Mouse (Mus musculus) heart, adult 2 months (tissue): ENCODE data around the gene Rora. TPM values are rescaled to one million over a fixed set of nuclear protein-coding genes. Genes with fewer than 3 reads are reported as not detected.
A peak's percentile ranks its signal among the peaks of the same experiment; 100 is the strongest.

Experiments
- DNase-seq, 2 experiments: peaks; one replicate each; pipeline ENCODE4 v3.0.0; 2021
- H3K27ac ChIP-seq: fragments of 200-600 bp; 2 replicates; pipeline ENCODE4 v1.8.1; 2022
- H3K27me3 ChIP-seq: fragments of 200-500 bp; 2 replicates; pipeline ENCODE4 v1.6.1; 2012; ENCODE audit warnings: mild to moderate bottlenecking, low read length, inconsistent platforms, mixed read lengths; ENCODE audit not compliant: control insufficient read depth, insufficient read depth
- H3K36me3 ChIP-seq: fragments of 200-500 bp; 2 replicates; pipeline ENCODE4 v1.6.1; 2012; ENCODE audit warnings: low read length, inconsistent platforms; ENCODE audit not compliant: control insufficient read depth, insufficient read depth
- H3K4me1 ChIP-seq: fragments of 200-500 bp; 2 replicates; pipeline ENCODE4 v1.6.1; 2011; ENCODE audit warnings: low read length; ENCODE audit not compliant: control insufficient read depth, insufficient read depth
- H3K4me3 ChIP-seq: fragments of 200-600 bp; 2 replicates; pipeline ENCODE4 v1.8.1; 2022
- H3K79me2 ChIP-seq: fragments of 200-500 bp; replicated peaks from 2 replicates; pipeline ENCODE4 v1.6.1; 2012; ENCODE audit warnings: mild to moderate bottlenecking, inconsistent platforms, low read length, moderate library complexity, mixed read lengths; ENCODE audit not compliant: control insufficient read depth, insufficient read depth
- H3K9ac ChIP-seq: fragments of 200-500 bp; 2 replicates; pipeline ENCODE4 v1.6.1; 2012; ENCODE audit warnings: low read depth, mild to moderate bottlenecking, control low read depth, inconsistent platforms, low read length, mixed read lengths
- CTCF ChIP-seq: fragments of 200-600 bp; IDR thresholded peaks from 2 replicates; pipeline ENCODE4 v1.8.1; 2022; ENCODE audit warnings: antibody characterized with exemption, mild to moderate bottlenecking, moderate library complexity
- EP300 ChIP-seq: fragments of 200-500 bp; IDR thresholded peaks from 2 replicates; pipeline ENCODE4 v1.6.1; 2011; ENCODE audit warnings: low read depth, low read length, control low read depth; ENCODE audit not compliant: insufficient read depth
- POLR2A ChIP-seq: fragments of 200-500 bp; IDR thresholded peaks from 2 replicates; pipeline ENCODE4 v1.6.1; 2011; ENCODE audit warnings: mild to moderate bottlenecking, low read depth, low read length, control low read depth; ENCODE audit not compliant: insufficient read depth
- WGBS: fragments of 180-500 bp; shearing (Covaris S2); methylation state at CpG from one replicate; pipeline ENCODE4 v1.1.7; 2018; 5-methylcytosine and 5-hydroxymethylcytosine counted together
- intact Hi-C: fragments of 180-260 bp; cut with DNase I; formaldehyde crosslinking; loops from one replicate; pipeline ENCODE4 v1.15.1; 2025
- polyA plus RNA-seq: library from polyadenylated mRNA; depleted of rRNA; stranded (reverse); fragments of >200 nt; gene quantifications from 2 replicates; pipeline ENCODE4 v1.2.3, GENCODE M21; 2012
- total RNA-seq, 2 experiments: library from RNA; stranded (reverse); gene quantifications; 2 replicates each; pipeline ENCODE4 v1.2.3; 2021

The Rora gene
- total and polyA plus RNA-seq, 3 experiments: 6.7 to 28.9 (median 21.6) TPM

GRCm38 (mm10) chr9:69243626-69244025 is 590.0 kb downstream of the Rora start:
- Histone ChIP-seq H3K79me2 (no peaks in the 10 kb centered on the region), H3K9ac (no peak overlapping the region), H3K27ac (no peak overlapping the region), H3K4me3 (no peak overlapping the region), H3K36me3 (no peaks in the 10 kb centered on the region), H3K4me1 (peaks cover 4% of the 10 kb centered on the region), H3K27me3 (no peaks in the 10 kb centered on the region)
- 62% methylated on average over 6 of the region's 6 CpGs for WGBS
- TF ChIP-seq CTCF: no peak
- no peak for TF ChIP-seq POLR2A
- no peak for TF ChIP-seq EP300
- intact Hi-C loops: loop anchor here (2.0 kb wide), 1 partner anchor 37 kb away; no protein-coding TSS in a partner anchor
- no peak for DNase-seq

- DNase-seq: no peak
- no peak overlapping the region for H3K9ac ChIP-seq
- H3K27ac ChIP-seq: no peak overlapping the region
- H3K4me1 ChIP-seq: peaks cover 4% of the 10 kb centered on the region
- intact Hi-C loops: no loop called here
- no peaks in the 10 kb centered on the region for H3K36me3 ChIP-seq
- 61% methylated on average over 3 of the region's 3 CpGs for WGBS
- H3K4me3 ChIP-seq: no peak overlapping the region
- no peaks in the 10 kb centered on the region for H3K79me2 ChIP-seq
- no peaks in the 10 kb centered on the region for H3K27me3 ChIP-seq
- no peak for TF ChIP-seq CTCF
- no peak for TF ChIP-seq EP300
- no peak for TF ChIP-seq POLR2A
These were observed 592.6 kb downstream of the Rora start for GRCm38 (mm10) chr9:69246225-69246624.

GRCm38 (mm10) chr9:69249586-69249985 is 596.0 kb downstream of the Rora start:
- no peaks in the 10 kb centered on the region for H3K36me3 ChIP-seq
- H3K27me3 ChIP-seq: no peaks in the 10 kb centered on the region
- WGBS: 91% methylated on average over 3 of the region's 3 CpGs
- no peak for DNase-seq
- H3K9ac ChIP-seq: no peak overlapping the region
- TF ChIP-seq CTCF (no peak), EP300 (no peak), POLR2A (no peak)
- H3K27ac ChIP-seq: no peak overlapping the region
- no peaks in the 10 kb centered on the region; the same call in 1 of the 2 replicates for H3K4me1 ChIP-seq
- H3K4me3 ChIP-seq: no peak overlapping the region
- intact Hi-C loops: no loop called here
- no peaks in the 10 kb centered on the region for H3K79me2 ChIP-seq

- Histone ChIP-seq H3K36me3 (no peaks in the 10 kb centered on the region), H3K9ac (no peak overlapping the region), H3K79me2 (no peaks in the 10 kb centered on the region), H3K27ac (no peak overlapping the region), H3K27me3 (no peaks in the 10 kb centered on the region), H3K4me1 (no peaks in the 10 kb centered on the region; the same call in 1 of the 2 replicates), H3K4me3 (no peak overlapping the region)
- TF ChIP-seq CTCF (no peak), EP300 (no peak), POLR2A (no peak)
- no peak for DNase-seq
- intact Hi-C loops: no loop called here
- WGBS: 94% methylated on average over 7 of the region's 8 CpGs
These were observed 596.7 kb downstream of the Rora start for GRCm38 (mm10) chr9:69250326-69250725.

- TF ChIP-seq POLR2A: no peak
- TF ChIP-seq CTCF: no peak
- H3K79me2 ChIP-seq: no peaks in the 10 kb centered on the region
- DNase-seq: no peak
- H3K27ac ChIP-seq: no peak overlapping the region
- H3K9ac ChIP-seq: no peak overlapping the region
- peaks cover 2% of the 10 kb centered on the region for H3K4me1 ChIP-seq
- no peak overlapping the region for H3K4me3 ChIP-seq
- intact Hi-C loops: no loop called here
- H3K27me3 ChIP-seq: no peaks in the 10 kb centered on the region
- H3K36me3 ChIP-seq: no peaks in the 10 kb centered on the region
- WGBS: 81% methylated on average over 5 of the region's 5 CpGs
These were observed 604.9 kb downstream of the Rora start for GRCm38 (mm10) chr9:69258506-69258905.

- H3K4me3 ChIP-seq: no peak overlapping the region
- 0 out of 2 replicates have a peak, but pooled peaks have one; percentile 8 for TF ChIP-seq CTCF
- TF ChIP-seq EP300: no peak
- no peak for TF ChIP-seq POLR2A
- peak overlapping the region; percentile 61 for H3K9ac ChIP-seq
- no peaks in the 10 kb centered on the region for H3K27me3 ChIP-seq
- H3K4me1 ChIP-seq: peaks cover 2% of the 10 kb centered on the region
- intact Hi-C loops: no loop called here
- 11% methylated on average over 9 of the region's 9 CpGs for WGBS
- no peaks in the 10 kb centered on the region for H3K79me2 ChIP-seq
- DNase-seq: peak; percentile 78 to 85
- no peaks in the 10 kb centered on the region for H3K36me3 ChIP-seq
- H3K27ac ChIP-seq: peak overlapping the region; percentile 38
These were observed 605.8 kb downstream of the Rora start for GRCm38 (mm10) chr9:69259382-69259781.
